Mouse (Mus musculus) cerebellum, adult 2 months (tissue): ENCODE results near the gene Lsm11.

Source experiments
- CTCF ChIP-seq: fragments of 200-500 bp; IDR thresholded peaks from 2 replicates; pipeline ENCODE4 v1.5.1; 2011; ENCODE audit warnings: low read depth, mild to moderate bottlenecking, control low read depth, low read length, moderate library complexity, borderline replicate concordance; ENCODE audit not compliant: insufficient read depth
- POLR2A ChIP-seq: fragments of 200-500 bp; IDR thresholded peaks from 2 replicates; pipeline ENCODE4 v1.6.1; 2011; ENCODE audit warnings: low read length, control low read depth, borderline replicate concordance; ENCODE audit not compliant: insufficient read depth

DNA sequence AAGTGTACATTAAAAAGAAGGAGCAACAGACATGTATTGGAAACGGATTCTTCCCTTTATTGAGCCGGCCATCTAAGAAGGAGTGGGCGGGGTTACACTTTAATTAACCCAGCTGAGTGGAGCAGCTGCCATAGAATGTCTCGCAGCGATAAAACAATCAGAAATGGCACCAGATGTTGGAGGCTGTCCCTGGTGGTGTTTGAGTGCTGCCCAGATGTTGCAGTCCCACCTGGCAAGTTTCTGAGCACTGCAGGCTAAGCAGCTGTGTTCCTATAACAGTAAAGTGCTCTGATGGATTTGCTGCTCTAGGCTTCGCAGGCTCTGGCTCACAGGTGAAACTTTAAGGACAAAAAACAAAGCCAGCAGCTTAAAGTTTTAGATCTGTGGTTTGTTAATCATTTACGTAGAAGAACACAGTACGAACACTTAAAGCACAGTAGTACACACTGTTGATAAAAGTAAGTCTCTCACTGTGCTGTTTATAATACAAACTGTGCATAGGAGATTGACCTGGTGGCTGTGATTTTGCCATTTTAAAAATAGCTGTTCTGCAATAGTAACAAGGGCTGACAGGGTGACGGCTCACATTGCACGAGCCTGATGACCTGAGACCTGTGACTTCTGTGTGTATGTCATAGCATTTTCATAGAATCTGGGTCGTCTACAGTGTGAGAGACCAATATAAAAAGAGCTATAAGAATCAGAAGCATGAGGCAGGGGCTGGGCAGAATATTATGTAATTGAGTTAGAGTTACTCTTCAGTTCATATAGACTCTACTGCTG is 44.3 kb downstream of the Lsm11 start:
- no peak for TF ChIP-seq CTCF
- no peak for TF ChIP-seq POLR2A
